Mouse (Mus musculus): Measurements from ENCODE around the gene Exoc6b. TPM values are rescaled to one million over a fixed set of nuclear protein-coding genes. Genes with fewer than 3 reads are reported as not detected.

The Exoc6b gene
- total RNA-seq, 1 experiment from 2014 or later: 55.0 TPM

- no peak for DNase-seq
Observed at GRCm38 (mm10) chr6:84713171-84713570, 356.1 kb downstream of the Exoc6b start.

- DNase-seq: no peak
Observed at GRCm38 (mm10) chr6:84710831-84711230, 358.5 kb downstream of the Exoc6b start.

DNA sequence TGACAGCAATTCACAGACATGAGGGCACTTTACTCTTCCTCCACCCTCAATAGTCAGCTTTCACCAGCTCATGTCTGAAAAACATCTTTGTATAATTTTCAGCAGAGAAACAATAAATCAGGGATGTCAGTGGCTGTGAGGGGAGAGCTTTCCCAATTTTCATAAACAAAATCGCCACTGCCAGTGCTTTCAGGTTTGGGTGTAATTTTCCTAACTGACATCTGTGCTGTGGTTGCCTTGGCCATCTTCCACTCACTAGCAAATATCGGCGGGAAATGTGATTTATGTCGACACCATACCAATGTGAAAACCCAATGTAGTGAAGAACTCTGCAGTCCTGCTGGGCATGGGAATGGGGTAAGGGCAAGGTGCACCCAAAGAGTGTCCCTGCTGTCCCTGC lies 360.7 kb downstream of the Exoc6b start:
- no peak for DNase-seq

GRCm38 (mm10) chr6:84699579-84699978 lies 369.7 kb downstream of the Exoc6b start:
- DNase-seq: no peak

GRCm38 (mm10) chr6:84698288-84698673 lies 371.0 kb downstream of the Exoc6b start:
- DNase-seq: no peak

GRCm38 (mm10) chr6:84697474-84698287 lies 371.6 kb downstream of the Exoc6b start:
- peak; percentile 39 for DNase-seq

DNA sequence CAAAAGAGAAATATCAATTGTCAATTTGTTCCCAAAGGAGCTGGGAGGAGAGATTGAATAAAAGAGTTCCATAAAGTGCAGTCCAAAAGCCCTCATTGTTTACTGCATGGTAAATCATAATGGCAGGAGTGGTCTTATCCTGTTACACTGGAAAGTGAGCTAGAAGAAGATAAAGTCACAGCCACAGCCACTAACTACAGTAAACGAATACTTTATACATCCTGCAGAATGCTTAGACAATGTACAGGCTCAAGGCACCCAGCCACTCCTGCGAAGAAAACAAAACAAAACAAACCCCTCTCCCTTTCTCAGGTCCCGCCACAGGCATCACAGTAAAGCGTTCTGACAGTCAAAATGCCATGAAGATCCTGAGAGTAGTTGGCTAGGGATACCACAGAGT lies 375.5 kb downstream of the Exoc6b start:
- DNase-seq: no peak

- no peak for DNase-seq
Observed at GRCm38 (mm10) chr6:84693204-84693603, 376.1 kb downstream of the Exoc6b start.

- no peak for DNase-seq
Observed at GRCm38 (mm10) chr6:84691907-84692306, 377.4 kb downstream of the Exoc6b start.

GRCm38 (mm10) chr6:84677770-84678169 lies 391.5 kb downstream of the Exoc6b start:
- no peak for DNase-seq

- no peak for DNase-seq
Observed at GRCm38 (mm10) chr6:84674936-84675335, 394.4 kb downstream of the Exoc6b start.

GRCm38 (mm10) chr6:84674136-84674535 lies 395.2 kb downstream of the Exoc6b start:
- DNase-seq: no peak

DNA sequence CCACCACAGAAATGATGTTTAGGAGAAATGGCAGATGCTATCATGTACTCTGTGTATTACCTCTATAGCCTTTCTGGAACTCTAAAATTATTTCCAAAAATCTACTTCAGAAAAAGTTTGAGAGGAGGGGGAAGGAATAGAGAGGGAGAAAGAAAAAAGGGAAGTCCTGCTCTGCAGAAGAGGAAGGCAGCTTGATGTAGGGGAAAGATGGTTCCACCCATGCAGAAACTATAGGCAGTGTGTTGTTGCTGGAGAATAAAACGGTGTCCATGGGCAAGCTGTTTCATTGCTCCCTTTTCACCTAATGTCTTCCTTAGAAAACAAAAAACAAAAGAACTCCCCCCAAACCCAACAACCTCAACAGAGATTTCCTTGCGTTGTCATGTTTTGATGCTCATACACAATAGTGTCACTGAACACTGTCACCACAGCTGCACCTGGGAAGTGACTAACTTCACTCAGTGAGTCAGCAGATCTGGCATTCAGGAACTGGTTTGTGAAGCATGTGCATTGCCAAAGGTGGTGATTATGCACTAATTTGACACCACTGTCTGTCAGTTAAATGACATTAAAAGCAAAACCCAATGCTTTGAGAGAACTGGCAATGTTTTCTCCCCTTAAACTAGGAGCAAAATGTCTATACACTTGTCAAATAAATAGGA lies 407.7 kb downstream of the Exoc6b start:
- DNase-seq: no peak

- DNase-seq: no peak
Observed at GRCm38 (mm10) chr6:84660982-84661381, 408.3 kb downstream of the Exoc6b start.

GRCm38 (mm10) chr6:84657091-84657490 lies 412.2 kb downstream of the Exoc6b start:
- no peak for DNase-seq

DNA sequence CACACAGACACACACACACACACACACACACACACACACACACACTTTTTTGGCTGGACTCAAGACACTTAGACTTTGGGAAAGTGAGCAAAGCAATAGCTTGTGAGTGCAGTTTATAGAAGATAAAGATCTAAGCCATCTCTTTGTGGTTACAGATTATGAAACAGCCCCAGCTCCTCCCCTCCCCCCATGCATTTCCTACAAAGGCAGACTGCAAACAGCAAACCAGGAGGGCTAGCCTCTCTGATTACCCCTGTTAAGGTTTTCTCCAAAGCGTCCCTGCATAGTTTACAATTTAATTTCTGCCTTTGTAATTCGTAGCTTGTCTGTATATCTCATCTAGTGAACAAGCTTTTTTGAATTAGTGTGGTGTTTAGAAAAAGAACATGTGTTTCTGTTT lies 412.6 kb downstream of the Exoc6b start:
- DNase-seq: no peak

GRCm38 (mm10) chr6:84651902-84652301 lies 417.4 kb downstream of the Exoc6b start:
- no peak for DNase-seq

GRCm38 (mm10) chr6:84647197-84647596 lies 422.1 kb downstream of the Exoc6b start:
- no peak for DNase-seq

- no peak for DNase-seq
Observed at GRCm38 (mm10) chr6:84646696-84647095, 422.6 kb downstream of the Exoc6b start.

- DNase-seq: no peak
Observed at GRCm38 (mm10) chr6:84641062-84641431, 428.3 kb downstream of the Exoc6b start.

- peak; percentile 24 for DNase-seq
Observed at GRCm38 (mm10) chr6:84640324-84641061, 428.8 kb downstream of the Exoc6b start.

DNA sequence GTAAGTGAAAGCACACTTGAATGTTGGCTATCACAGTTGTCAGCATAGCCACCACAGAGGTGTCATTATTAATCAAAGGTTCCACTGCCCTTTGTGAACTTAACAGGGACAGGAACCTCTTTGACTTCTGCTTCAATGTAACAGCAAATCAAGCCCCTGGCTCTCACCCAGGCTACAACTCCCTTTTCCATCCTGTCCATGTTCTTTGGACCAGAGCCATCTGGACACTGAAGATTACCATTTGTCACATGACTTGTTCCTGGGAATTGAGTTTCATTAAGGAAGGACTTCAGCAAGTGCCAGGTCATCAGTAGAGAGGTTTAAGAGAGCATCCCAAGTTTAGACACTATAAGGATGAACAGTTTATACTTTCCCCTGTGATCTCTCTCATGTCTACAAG lies 431.1 kb downstream of the Exoc6b start:
- no peak for DNase-seq

GRCm38 (mm10) chr6:84631588-84631987 lies 437.7 kb downstream of the Exoc6b start:
- DNase-seq: no peak
